Mouse (Mus musculus): ENCODE measurements at regions not wholly inside any gene's neighbourhood (a gene's known extent, or its start where the extent isn't known, plus 50 kb on each side); places are given as distances from the start of the nearest gene placed in this dataset.

DNA sequence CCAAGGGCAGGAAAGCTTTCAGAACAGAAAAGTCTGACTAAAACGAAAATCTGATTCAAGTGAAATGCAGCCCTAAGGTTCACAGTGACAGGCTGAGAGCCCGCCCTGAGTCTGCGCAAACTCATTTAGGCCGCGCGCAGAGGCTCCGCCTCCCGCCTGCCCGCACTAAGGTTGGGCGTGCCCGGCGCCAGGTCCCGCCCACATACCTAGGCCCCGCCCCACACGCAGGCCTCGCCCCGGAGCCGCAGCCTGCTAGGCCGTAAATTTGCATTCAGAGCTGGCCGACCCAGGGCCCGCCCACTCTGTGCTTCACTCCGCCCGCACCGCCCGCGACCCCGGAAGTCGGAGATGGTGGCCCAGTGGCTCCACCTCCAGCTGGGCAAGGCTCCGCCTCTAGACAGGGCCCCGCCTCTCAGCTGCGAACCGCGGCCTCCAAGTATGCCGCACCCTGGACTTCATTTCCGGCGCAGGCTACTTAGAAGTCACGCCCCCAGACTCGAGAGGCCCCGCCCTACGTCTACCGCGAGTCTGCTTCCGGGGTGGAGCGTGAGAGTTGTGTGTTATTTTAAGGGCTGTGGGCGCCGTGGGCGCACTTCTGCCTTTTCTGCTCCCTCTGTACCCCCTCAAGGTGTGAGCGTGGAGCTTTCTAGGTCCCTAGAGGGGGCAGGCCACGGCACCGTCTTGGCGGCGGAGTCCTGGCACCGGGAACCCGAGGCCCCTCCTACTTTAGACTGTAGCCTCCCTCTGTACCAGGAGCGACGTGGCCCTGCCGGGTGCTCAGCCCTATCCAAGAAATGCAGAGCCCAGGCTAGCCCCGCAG, 52.3 kb upstream of the Wnt7b start:
- Histone ChIP-seq H3K27me3 (no peaks in the 10 kb centered on the region), H3K9me3 (no peaks in the 10 kb centered on the region), H3K9ac (replicated peaks) (peak overlapping the region; percentile 78), H3K4me1 (peaks cover 14% of the 10 kb centered on the region), H3K4me3 (peak overlapping the region; percentile 60), H3K4me2 (replicated peaks) (peak overlapping the region; percentile 60), H3K27ac (replicated peaks) (peak overlapping the region; percentile 91), H3K36me3 (no peaks in the 10 kb centered on the region)
- ATAC-seq (replicated peaks), result peak; percentile 97
- WGBS, result under 1% methylated on average over 58 of the region's 58 CpGs

DNA sequence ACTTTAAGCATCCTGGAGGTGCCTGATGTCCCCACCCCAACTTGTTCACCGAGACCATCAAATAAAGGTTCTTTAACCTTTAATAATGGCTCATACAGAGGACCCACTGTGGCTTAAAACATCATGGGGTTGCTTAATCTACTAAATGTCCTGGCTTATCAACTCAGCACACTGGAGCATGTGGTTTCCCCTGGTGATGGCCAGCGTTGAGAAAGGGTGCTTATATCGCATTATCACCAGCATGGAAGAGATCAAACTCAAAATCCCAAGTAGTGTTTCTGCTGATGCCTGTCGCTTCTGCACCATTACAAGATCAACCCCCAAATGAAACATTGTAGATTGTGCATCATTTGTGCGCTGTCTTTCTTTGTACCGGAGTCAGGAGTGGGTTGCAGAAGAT, 53.2 kb upstream of the Wnt7b start:
- no peaks in the 10 kb centered on the region for H3K36me3 ChIP-seq
- H3K4me1 ChIP-seq, result peaks cover 11% of the 10 kb centered on the region
- H3K27me3 ChIP-seq, result no peaks in the 10 kb centered on the region
- WGBS, result 90% methylated on average over 6 of the region's 6 CpGs
- peak overlapping the region; percentile 60 for H3K4me2 ChIP-seq (replicated peaks)
- H3K4me3 ChIP-seq, result peak overlapping the region; percentile 60; the same call in 1 of the 2 replicates
- H3K9ac ChIP-seq (replicated peaks), result no peak overlapping the region
- no peak for ATAC-seq (replicated peaks)
- no peaks in the 10 kb centered on the region for H3K9me3 ChIP-seq
- H3K27ac ChIP-seq (replicated peaks), result 0 out of 2 replicates have a peak overlapping the region, but pooled peaks have one; percentile 91

- H3K27me3 ChIP-seq, result no peaks in the 10 kb centered on the region
- no peaks in the 10 kb centered on the region for H3K36me3 ChIP-seq
- no peak overlapping the region for H3K4me2 ChIP-seq (replicated peaks)
- WGBS, result 86% methylated on average over 2 of the region's 2 CpGs
- no peak overlapping the region for H3K27ac ChIP-seq (replicated peaks)
- no peak overlapping the region for H3K9ac ChIP-seq (replicated peaks)
- H3K9me3 ChIP-seq, result no peaks in the 10 kb centered on the region
- H3K4me3 ChIP-seq, result no peak overlapping the region
- ATAC-seq (replicated peaks), result no peak
- H3K4me1 ChIP-seq, result peaks cover 6% of the 10 kb centered on the region
Measured at GRCm38 (mm10) chr15:85639566-85639965, 57.3 kb upstream of the Wnt7b start.

DNA sequence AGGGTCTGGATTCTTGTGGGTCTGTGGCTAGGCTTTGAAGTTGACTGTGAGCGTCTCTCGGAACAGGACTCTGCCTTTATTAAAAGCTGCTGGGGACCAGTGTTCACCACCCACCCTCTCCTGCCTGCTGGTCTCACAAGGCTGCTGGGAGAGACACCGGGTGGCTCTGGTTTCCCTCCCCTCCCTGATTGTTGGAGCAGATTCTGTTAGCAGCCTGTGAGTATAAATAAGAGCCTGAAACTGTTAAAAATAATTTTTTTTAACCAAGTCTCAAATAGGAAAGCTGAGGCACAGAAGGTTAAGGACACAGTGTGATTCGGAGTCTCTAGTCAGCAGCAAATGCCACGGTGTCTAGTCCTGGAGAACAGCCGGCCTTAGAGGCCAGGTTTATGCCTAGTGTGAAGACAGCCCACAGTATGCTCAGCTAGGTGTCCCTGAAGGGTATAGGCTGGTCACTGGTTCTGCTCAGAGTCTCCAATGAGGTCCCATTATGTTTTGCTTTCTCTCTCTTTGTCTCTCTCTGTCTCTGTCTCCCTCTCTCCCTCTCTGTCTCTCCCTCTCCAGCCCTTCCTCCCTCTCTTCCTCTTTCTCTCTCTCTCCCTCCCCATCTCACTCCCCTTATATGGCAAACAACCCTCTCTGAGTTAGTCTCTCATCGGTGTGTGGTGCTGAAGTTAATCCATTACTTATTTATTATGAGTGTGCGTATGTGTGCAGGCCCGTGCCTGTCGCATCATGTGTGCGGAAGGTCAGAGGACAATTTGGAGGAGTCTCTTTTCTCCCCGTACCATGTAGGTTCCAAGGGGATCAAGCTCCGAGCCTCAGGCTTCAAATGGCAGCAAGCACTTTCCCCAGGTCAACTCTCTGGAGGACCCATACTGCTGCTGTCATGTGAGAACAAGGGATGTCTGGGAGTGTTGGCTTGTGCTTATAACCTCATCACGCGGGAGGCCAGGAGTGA, 59.1 kb upstream of the Wnt7b start:
- no peaks in the 10 kb centered on the region for H3K27me3 ChIP-seq
- H3K4me1 ChIP-seq, result peaks cover 12% of the 10 kb centered on the region
- H3K27ac ChIP-seq (replicated peaks), result no peak overlapping the region
- H3K9me3 ChIP-seq, result no peaks in the 10 kb centered on the region
- H3K4me2 ChIP-seq (replicated peaks), result no peak overlapping the region
- ATAC-seq (replicated peaks), result no peak
- WGBS, result 80% methylated on average over 15 of the region's 15 CpGs
- no peak overlapping the region for H3K4me3 ChIP-seq
- H3K36me3 ChIP-seq, result no peaks in the 10 kb centered on the region
- no peak overlapping the region for H3K9ac ChIP-seq (replicated peaks)

GRCm38 (mm10) chr15:85645396-85645795, 63.1 kb upstream of the Wnt7b start:
- Histone ChIP-seq H3K4me2 (replicated peaks) (peak overlapping the region; percentile 75), H3K27me3 (no peaks in the 10 kb centered on the region), H3K4me3 (peak overlapping the region; percentile 42), H3K9me3 (no peaks in the 10 kb centered on the region), H3K4me1 (peaks cover 29% of the 10 kb centered on the region), H3K27ac (replicated peaks) (peak overlapping the region; percentile 76), H3K36me3 (no peaks in the 10 kb centered on the region), H3K9ac (replicated peaks) (peak overlapping the region; percentile 53)
- 57% methylated on average over 8 of the region's 8 CpGs for WGBS
- peak; percentile 3; the same call in 1 of the 2 replicates for ATAC-seq (replicated peaks)

DNA sequence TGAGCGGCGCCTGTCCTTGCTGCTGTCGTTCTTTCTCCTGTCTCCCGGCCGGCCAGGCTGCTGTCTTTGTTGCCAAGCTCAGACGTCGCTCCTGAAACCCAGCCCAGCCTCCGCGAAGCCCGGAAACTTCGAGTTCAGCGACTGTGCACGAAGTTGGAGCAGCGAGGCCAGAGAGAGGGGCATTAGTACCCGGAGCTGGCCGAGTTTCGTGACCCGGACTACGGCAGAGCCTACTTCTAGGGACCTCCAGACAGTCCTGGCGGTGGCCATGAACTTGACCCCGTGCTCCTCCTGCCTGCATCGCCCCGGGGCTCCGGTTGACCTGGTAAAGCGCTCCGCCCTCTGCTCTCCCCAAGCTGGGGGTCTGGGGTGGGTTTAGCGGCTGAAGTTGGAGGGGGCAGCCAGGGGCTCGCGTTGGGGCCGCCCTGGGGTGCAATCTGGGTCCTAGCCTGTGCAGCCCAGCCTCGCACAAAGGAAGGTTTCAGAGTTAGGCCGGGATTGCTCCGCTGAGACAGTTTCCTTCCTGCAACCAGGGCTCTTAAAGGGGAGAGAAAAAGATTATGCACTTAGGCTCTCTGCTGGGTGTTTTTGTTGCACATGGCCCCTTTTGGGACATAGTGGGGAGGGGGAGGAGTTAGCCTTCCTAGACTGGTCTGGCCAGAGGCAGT, 63.8 kb upstream of the Wnt7b start:
- 1% methylated on average over 33 of the region's 33 CpGs for WGBS
- Histone ChIP-seq H3K36me3 (no peaks in the 10 kb centered on the region), H3K9me3 (no peaks in the 10 kb centered on the region), H3K4me1 (peaks cover 29% of the 10 kb centered on the region), H3K9ac (replicated peaks) (peak overlapping the region; percentile 53), H3K27me3 (no peaks in the 10 kb centered on the region), H3K4me2 (replicated peaks) (peak overlapping the region; percentile 75), H3K4me3 (peak overlapping the region; percentile 42), H3K27ac (replicated peaks) (peak overlapping the region; percentile 76)
- ATAC-seq (replicated peaks), result peak; percentile 53

DNA sequence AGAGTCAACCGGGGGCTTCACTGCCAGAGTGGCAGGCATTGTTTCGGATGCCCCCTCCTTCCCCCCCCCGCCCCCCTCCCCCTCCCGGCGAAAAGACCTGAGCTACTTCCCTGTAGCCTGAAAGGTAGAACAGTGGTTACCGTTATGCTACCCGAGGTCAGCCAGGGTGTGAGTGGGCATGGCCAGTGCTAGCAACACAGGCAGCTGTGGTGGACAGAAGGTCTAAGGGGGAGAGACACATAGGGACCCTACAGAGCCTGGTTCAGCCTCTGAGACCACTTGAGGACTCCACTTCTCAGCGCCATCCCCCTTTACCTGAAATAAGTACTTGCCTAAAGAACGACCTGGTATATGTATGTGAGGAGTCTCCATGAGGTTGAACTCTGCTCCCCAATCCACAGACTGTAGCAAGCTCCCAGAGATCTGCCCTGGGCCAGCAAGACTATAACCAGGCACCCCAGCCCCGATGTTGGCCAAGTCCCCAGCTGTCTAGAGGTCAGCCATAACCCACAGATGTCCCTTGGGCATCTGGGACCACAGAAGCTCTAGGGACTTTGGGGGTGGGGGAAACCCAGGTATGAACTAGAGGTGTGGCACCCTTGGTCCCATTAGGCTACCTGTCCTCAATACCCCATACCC, 64.5 kb upstream of the Wnt7b start:
- peak overlapping the region; percentile 42 for H3K4me3 ChIP-seq
- peak overlapping the region; percentile 53 for H3K9ac ChIP-seq (replicated peaks)
- 28% methylated on average over 10 of the region's 10 CpGs for WGBS
- peak; percentile 23; the same call in 1 of the 2 replicates for ATAC-seq (replicated peaks)
- no peaks in the 10 kb centered on the region for H3K9me3 ChIP-seq
- H3K27me3 ChIP-seq, result no peaks in the 10 kb centered on the region
- H3K4me1 ChIP-seq, result peaks cover 34% of the 10 kb centered on the region
- no peaks in the 10 kb centered on the region for H3K36me3 ChIP-seq
- H3K27ac ChIP-seq (replicated peaks), result peak overlapping the region; percentile 76; the same call in 1 of the 2 replicates
- H3K4me2 ChIP-seq (replicated peaks), result peak overlapping the region; percentile 75

GRCm38 (mm10) chr15:85647593-85647992, 65.3 kb upstream of the Wnt7b start:
- Histone ChIP-seq H3K4me1 (peaks cover 42% of the 10 kb centered on the region), H3K27me3 (no peaks in the 10 kb centered on the region), H3K9ac (replicated peaks) (no peak overlapping the region), H3K4me3 (no peak overlapping the region), H3K4me2 (replicated peaks) (no peak overlapping the region), H3K27ac (replicated peaks) (no peak overlapping the region), H3K9me3 (no peaks in the 10 kb centered on the region), H3K36me3 (no peaks in the 10 kb centered on the region)
- 75% methylated on average over 6 of the region's 6 CpGs for WGBS
- no peak for ATAC-seq (replicated peaks)

DNA sequence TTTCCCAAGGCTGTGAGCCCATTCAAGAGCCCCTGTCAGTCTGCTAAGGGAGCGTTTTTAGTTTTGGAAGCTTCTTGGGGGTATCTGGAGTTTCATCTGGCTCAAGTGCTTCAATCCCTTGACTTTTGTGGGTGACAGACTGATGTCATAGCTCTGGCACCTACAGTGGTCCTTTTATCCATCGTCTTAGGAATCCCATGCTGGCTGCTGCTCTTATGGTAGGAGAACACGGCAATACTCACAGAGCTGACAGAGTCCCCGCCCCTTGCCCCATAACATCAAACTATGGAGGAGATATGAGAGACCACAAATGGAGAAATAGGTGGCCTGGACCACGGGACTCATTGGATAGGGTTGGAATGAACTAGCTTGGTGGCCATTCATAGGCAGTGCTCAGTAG, 68.0 kb upstream of the Wnt7b start:
- peaks cover 65% of the 10 kb centered on the region for H3K4me1 ChIP-seq
- H3K9ac ChIP-seq (replicated peaks), result no peak overlapping the region
- H3K27me3 ChIP-seq, result no peaks in the 10 kb centered on the region
- H3K27ac ChIP-seq (replicated peaks), result no peak overlapping the region
- no peak for ATAC-seq (replicated peaks)
- H3K4me2 ChIP-seq (replicated peaks), result no peak overlapping the region
- 73% methylated on average over 5 of the region's 5 CpGs for WGBS
- no peaks in the 10 kb centered on the region for H3K36me3 ChIP-seq
- H3K9me3 ChIP-seq, result no peaks in the 10 kb centered on the region
- H3K4me3 ChIP-seq, result no peak overlapping the region

DNA sequence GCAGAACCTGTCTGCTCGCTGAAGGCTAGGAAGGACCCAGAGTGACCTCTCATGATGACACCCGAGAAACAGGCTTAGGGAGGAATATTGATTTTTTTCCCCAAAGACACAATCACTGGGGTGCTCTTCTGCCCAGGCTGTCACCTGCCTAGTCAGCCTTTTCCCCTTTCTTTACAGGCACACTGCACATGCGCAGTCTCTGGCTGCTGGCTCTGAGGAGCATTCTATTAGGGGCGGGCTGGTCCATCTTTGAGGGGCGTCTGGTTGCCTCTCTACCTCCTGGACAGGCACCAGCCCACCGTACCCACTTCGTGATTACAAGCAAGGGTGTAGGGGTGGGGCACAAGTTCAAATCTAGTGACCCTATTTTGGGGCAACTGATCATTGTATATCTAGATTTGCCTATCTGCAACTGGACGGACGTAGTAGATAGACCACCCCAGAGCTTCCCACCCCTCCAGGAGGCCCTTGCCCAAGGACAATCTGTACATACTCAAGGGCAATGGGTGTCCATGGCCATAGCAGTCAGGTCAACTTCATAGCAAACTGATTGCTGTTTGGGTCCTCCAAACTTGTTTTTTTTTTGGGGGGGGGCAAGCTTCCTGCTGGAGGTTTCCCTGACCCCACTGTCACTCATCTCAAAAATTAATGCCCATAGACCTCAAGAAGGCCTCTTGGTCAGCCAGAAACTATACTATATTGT, 69.6 kb upstream of the Wnt7b start:
- no peak for ATAC-seq (replicated peaks)
- H3K27ac ChIP-seq (replicated peaks), result peak overlapping the region; percentile 100
- H3K4me1 ChIP-seq, result peaks cover 65% of the 10 kb centered on the region
- WGBS, result 74% methylated on average over 9 of the region's 9 CpGs
- H3K4me3 ChIP-seq, result no peak overlapping the region
- H3K9ac ChIP-seq (replicated peaks), result peak overlapping the region; percentile 79; the same call in 1 of the 2 replicates
- H3K9me3 ChIP-seq, result no peaks in the 10 kb centered on the region
- peak overlapping the region; percentile 82; the same call in 1 of the 2 replicates for H3K4me2 ChIP-seq (replicated peaks)
- H3K36me3 ChIP-seq, result no peaks in the 10 kb centered on the region
- no peaks in the 10 kb centered on the region for H3K27me3 ChIP-seq

- peak overlapping the region; percentile 79 for H3K9ac ChIP-seq (replicated peaks)
- H3K4me1 ChIP-seq, result peaks cover 68% of the 10 kb centered on the region
- H3K9me3 ChIP-seq, result no peaks in the 10 kb centered on the region
- no peaks in the 10 kb centered on the region for H3K27me3 ChIP-seq
- peak overlapping the region; percentile 82 for H3K4me2 ChIP-seq (replicated peaks)
- H3K27ac ChIP-seq (replicated peaks), result peak overlapping the region; percentile 100
- H3K36me3 ChIP-seq, result no peaks in the 10 kb centered on the region
- ATAC-seq (replicated peaks), result peak; percentile 3; the same call in 1 of the 2 replicates
- H3K4me3 ChIP-seq, result no peak overlapping the region
- WGBS, result 56% methylated on average over 5 of the region's 5 CpGs
Measured at GRCm38 (mm10) chr15:85652431-85652830, 70.2 kb upstream of the Wnt7b start.

All from forebrain, embryonic 15.5 days (tissue).